Mouse (Mus musculus): Measurements from ENCODE around the gene Pnpla1. TPM values are rescaled to one million over a fixed set of nuclear protein-coding genes. Genes with fewer than 3 reads are reported as not detected.

Pnpla1 gene
- polyA plus RNA-seq, 1 experiment from 2014 or later, result not detected

GRCm38 (mm10) chr17:28856030-28856429 is 2.2 kb upstream of the Pnpla1 start:
- no peaks in the 10 kb centered on the region for H3K36me3 ChIP-seq (ENCODE audit: insufficient read depth, low read length)
- WGBS, result 22% methylated on average over 3 of the region's 3 CpGs
- H3K9ac ChIP-seq (ENCODE audit: low read depth, low read length), result no peak overlapping the region
- no peak overlapping the region for H3K4me3 ChIP-seq (replicated peaks; ENCODE audit: low read depth, low read length)
- no peak overlapping the region for H3K4me2 ChIP-seq (ENCODE audit: low read length)
- ATAC-seq (replicated peaks; ENCODE audit: low FRiP score, low read depth), result 0 out of 2 replicates have a peak, but pooled peaks have one; percentile 57
- DNase-seq (ENCODE audit: low spot score), result peak; percentile 71
- no peak for TF ChIP-seq CTCF (IDR thresholded peaks at IDR 0.05; ENCODE audit: low read depth)
- no peaks in the 10 kb centered on the region for H3K27me3 ChIP-seq (ENCODE audit: insufficient read depth, low read length)
- H3K27ac ChIP-seq, result no peak overlapping the region
- peaks cover 5% of the 10 kb centered on the region; the same call in 1 of the 2 replicates for H3K9me3 ChIP-seq (replicated peaks; ENCODE audit: low read length)
- no peaks in the 10 kb centered on the region for H3K4me1 ChIP-seq (replicated peaks; ENCODE audit: insufficient read depth, low read length)

GRCm38 (mm10) chr17:28863926-28864325 is 5.7 kb downstream of the Pnpla1 start:
- H3K27me3 ChIP-seq (ENCODE audit: insufficient read depth, low read length), result no peaks in the 10 kb centered on the region
- no peak for DNase-seq (ENCODE audit: low spot score)
- H3K27ac ChIP-seq, result no peak overlapping the region
- TF ChIP-seq CTCF (IDR thresholded peaks at IDR 0.05; ENCODE audit: low read depth), result no peak
- no peaks in the 10 kb centered on the region for H3K4me1 ChIP-seq (replicated peaks; ENCODE audit: insufficient read depth, low read length)
- no peak overlapping the region for H3K4me2 ChIP-seq (ENCODE audit: low read length)
- H3K4me3 ChIP-seq (replicated peaks; ENCODE audit: low read depth, low read length), result no peak overlapping the region
- WGBS, result 75% methylated on average over 7 of the region's 7 CpGs
- no peaks in the 10 kb centered on the region for H3K36me3 ChIP-seq (ENCODE audit: insufficient read depth, low read length)
- no peaks in the 10 kb centered on the region for H3K9me3 ChIP-seq (replicated peaks; ENCODE audit: low read length)
- no peak overlapping the region for H3K9ac ChIP-seq (ENCODE audit: low read depth, low read length)
- no peak for ATAC-seq (replicated peaks; ENCODE audit: low FRiP score, low read depth)

GRCm38 (mm10) chr17:28864464-28864863 is 6.3 kb downstream of the Pnpla1 start:
- no peaks in the 10 kb centered on the region for H3K9me3 ChIP-seq (replicated peaks; ENCODE audit: low read length)
- no peaks in the 10 kb centered on the region for H3K36me3 ChIP-seq (ENCODE audit: insufficient read depth, low read length)
- no peak overlapping the region for H3K4me2 ChIP-seq (ENCODE audit: low read length)
- no peak overlapping the region for H3K9ac ChIP-seq (ENCODE audit: low read depth, low read length)
- no peak for TF ChIP-seq CTCF (IDR thresholded peaks at IDR 0.05; ENCODE audit: low read depth)
- DNase-seq (ENCODE audit: low spot score), result no peak
- WGBS, result 28% methylated on average over 6 of the region's 6 CpGs
- no peak overlapping the region for H3K4me3 ChIP-seq (replicated peaks; ENCODE audit: low read depth, low read length)
- no peaks in the 10 kb centered on the region for H3K27me3 ChIP-seq (ENCODE audit: insufficient read depth, low read length)
- ATAC-seq (replicated peaks; ENCODE audit: low FRiP score, low read depth), result no peak
- H3K27ac ChIP-seq, result no peak overlapping the region
- H3K4me1 ChIP-seq (replicated peaks; ENCODE audit: insufficient read depth, low read length), result no peaks in the 10 kb centered on the region

- no peaks in the 10 kb centered on the region for H3K36me3 ChIP-seq (ENCODE audit: insufficient read depth, low read length)
- no peak for ATAC-seq (replicated peaks; ENCODE audit: low FRiP score, low read depth)
- H3K4me3 ChIP-seq (replicated peaks; ENCODE audit: low read depth, low read length), result no peak overlapping the region
- no peak overlapping the region for H3K4me2 ChIP-seq (ENCODE audit: low read length)
- no peaks in the 10 kb centered on the region for H3K4me1 ChIP-seq (replicated peaks; ENCODE audit: insufficient read depth, low read length)
- no peak for TF ChIP-seq CTCF (IDR thresholded peaks at IDR 0.05; ENCODE audit: low read depth)
- no peaks in the 10 kb centered on the region for H3K27me3 ChIP-seq (ENCODE audit: insufficient read depth, low read length)
- no peak overlapping the region for H3K27ac ChIP-seq
- H3K9me3 ChIP-seq (replicated peaks; ENCODE audit: low read length), result no peaks in the 10 kb centered on the region
- no peak for DNase-seq (ENCODE audit: low spot score)
- no peak overlapping the region for H3K9ac ChIP-seq (ENCODE audit: low read depth, low read length)
These were observed 8.7 kb downstream of the Pnpla1 start for GRCm38 (mm10) chr17:28866921-28867320.

GRCm38 (mm10) chr17:28867381-28867780 is 9.2 kb downstream of the Pnpla1 start:
- Histone ChIP-seq H3K36me3 (ENCODE audit: insufficient read depth, low read length) (no peaks in the 10 kb centered on the region), H3K4me2 (ENCODE audit: low read length) (no peak overlapping the region), H3K9me3 (replicated peaks; ENCODE audit: low read length) (no peaks in the 10 kb centered on the region), H3K9ac (ENCODE audit: low read depth, low read length) (no peak overlapping the region), H3K4me3 (replicated peaks; ENCODE audit: low read depth, low read length) (no peak overlapping the region), H3K4me1 (replicated peaks; ENCODE audit: insufficient read depth, low read length) (no peaks in the 10 kb centered on the region), H3K27ac (no peak overlapping the region), H3K27me3 (ENCODE audit: insufficient read depth, low read length) (no peaks in the 10 kb centered on the region)
- 84% methylated on average over 4 of the region's 4 CpGs for WGBS
- ATAC-seq (replicated peaks; ENCODE audit: low FRiP score, low read depth) (no peak), DNase-seq (ENCODE audit: low spot score) (no peak)
- no peak for TF ChIP-seq CTCF (IDR thresholded peaks at IDR 0.05; ENCODE audit: low read depth)

- 75% methylated on average over 9 of the region's 9 CpGs for WGBS
- Histone ChIP-seq H3K27me3 (ENCODE audit: insufficient read depth, low read length) (no peaks in the 10 kb centered on the region), H3K9ac (ENCODE audit: low read depth, low read length) (no peak overlapping the region), H3K4me2 (ENCODE audit: low read length) (no peak overlapping the region), H3K4me3 (replicated peaks; ENCODE audit: low read depth, low read length) (no peak overlapping the region), H3K9me3 (replicated peaks; ENCODE audit: low read length) (no peaks in the 10 kb centered on the region), H3K4me1 (replicated peaks; ENCODE audit: insufficient read depth, low read length) (no peaks in the 10 kb centered on the region), H3K36me3 (ENCODE audit: insufficient read depth, low read length) (no peaks in the 10 kb centered on the region), H3K27ac (no peak overlapping the region)
- DNase-seq (ENCODE audit: low spot score), result no peak
- no peak for TF ChIP-seq CTCF (IDR thresholded peaks at IDR 0.05; ENCODE audit: low read depth)
- no peak for ATAC-seq (replicated peaks; ENCODE audit: low FRiP score, low read depth)
These were observed 11.3 kb downstream of the Pnpla1 start for GRCm38 (mm10) chr17:28869412-28870110.

GRCm38 (mm10) chr17:28870435-28870834 is 12.2 kb downstream of the Pnpla1 start:
- DNase-seq (ENCODE audit: low spot score), result no peak
- no peaks in the 10 kb centered on the region for H3K27me3 ChIP-seq (ENCODE audit: insufficient read depth, low read length)
- H3K9ac ChIP-seq (ENCODE audit: low read depth, low read length), result no peak overlapping the region
- ATAC-seq (replicated peaks; ENCODE audit: low FRiP score, low read depth), result no peak
- H3K36me3 ChIP-seq (ENCODE audit: insufficient read depth, low read length), result no peaks in the 10 kb centered on the region
- no peaks in the 10 kb centered on the region for H3K9me3 ChIP-seq (replicated peaks; ENCODE audit: low read length)
- no peak overlapping the region for H3K4me3 ChIP-seq (replicated peaks; ENCODE audit: low read depth, low read length)
- peak; percentile 21; the same call in 1 of the 2 replicates for TF ChIP-seq CTCF (IDR thresholded peaks at IDR 0.05; ENCODE audit: low read depth)
- no peaks in the 10 kb centered on the region for H3K4me1 ChIP-seq (replicated peaks; ENCODE audit: insufficient read depth, low read length)
- WGBS, result 79% methylated on average over 5 of the region's 5 CpGs
- no peak overlapping the region for H3K27ac ChIP-seq
- no peak overlapping the region for H3K4me2 ChIP-seq (ENCODE audit: low read length)
